Mouse (Mus musculus) brain, embryonic 14.5 days (tissue): Measurements from ENCODE around the gene Carns1. TPM values are rescaled to one million over a fixed set of nuclear protein-coding genes. Genes with fewer than 3 reads are reported as not detected.
A peak's percentile ranks its signal among the peaks of the same experiment; 100 is the strongest.

ENCODE experiments used
- DNase-seq: peaks from one replicate; pipeline ENCODE4 v3.0.0-alpha.2; 2011; ENCODE audit warnings: low read depth
- CTCF ChIP-seq: fragments of 200-500 bp; IDR thresholded peaks from 2 replicates; pipeline ENCODE4 v1.5.1; 2012; ENCODE audit warnings: inconsistent platforms, mild to moderate bottlenecking, moderate library complexity, borderline replicate concordance; ENCODE audit not compliant: insufficient read depth, insufficient read length; ENCODE audit errors: extremely low read depth
- POLR2A ChIP-seq: fragments of 200-500 bp; IDR thresholded peaks from 2 replicates; pipeline ENCODE4 v1.6.1; 2012; ENCODE audit warnings: mild to moderate bottlenecking, inconsistent platforms, borderline replicate concordance; ENCODE audit not compliant: poor library complexity, insufficient read depth, insufficient read length, severe bottlenecking; ENCODE audit errors: extremely low read depth
- polyA plus RNA-seq: library from polyadenylated mRNA; depleted of rRNA; stranded (reverse); fragments of >200 nt; gene quantifications from 2 replicates; pipeline ENCODE4 v1.2.3, GENCODE M21; 2012

Gene Carns1
- polyA plus RNA-seq, 1 experiment, result 4.3 TPM

- TF ChIP-seq POLR2A, result no peak
- no peak for TF ChIP-seq CTCF
- no peak for DNase-seq
Observed at GRCm38 (mm10) chr19:4151488-4151860, 23.8 kb downstream of the Carns1 start.

- DNase-seq, result no peak
- TF ChIP-seq POLR2A (no peak), CTCF (no peak)
Observed at GRCm38 (mm10) chr19:4150567-4151487, 24.5 kb downstream of the Carns1 start.

DNA sequence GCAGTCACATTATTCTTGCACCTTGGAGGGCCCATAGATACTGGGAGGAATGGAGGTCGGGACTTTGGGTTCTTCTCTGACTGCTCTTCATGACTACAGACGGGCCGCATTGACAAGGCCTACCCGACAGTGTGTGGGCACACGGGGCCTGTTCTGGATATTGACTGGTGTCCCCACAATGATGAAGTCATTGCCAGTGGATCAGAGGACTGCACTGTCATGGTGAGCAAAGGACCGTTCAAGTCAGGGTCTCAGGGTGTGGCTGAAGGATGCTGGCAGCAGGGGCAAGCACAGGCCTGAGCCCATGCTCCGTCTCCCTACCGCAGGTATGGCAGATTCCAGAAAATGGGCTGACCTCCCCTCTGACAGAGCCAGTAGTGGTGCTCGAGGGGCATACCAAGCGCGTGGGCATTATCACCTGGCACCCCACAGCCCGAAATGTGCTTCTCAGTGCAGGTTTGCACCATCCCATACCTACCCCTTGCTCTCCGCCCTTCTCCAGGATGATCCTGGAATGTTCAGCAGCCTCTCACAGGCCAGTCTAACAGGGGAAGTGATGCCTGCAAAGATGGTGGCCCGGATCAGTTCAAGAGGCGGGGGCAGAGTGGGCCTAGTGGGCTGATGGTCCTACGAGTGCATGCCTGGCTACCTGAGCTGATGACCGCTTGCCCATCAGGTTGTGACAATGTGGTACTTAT, 25.4 kb downstream of the Carns1 start:
- TF ChIP-seq POLR2A, result no peak
- no peak for TF ChIP-seq CTCF
- DNase-seq, result no peak

- no peak for DNase-seq
- TF ChIP-seq CTCF (no peak), POLR2A (no peak)
Observed at GRCm38 (mm10) chr19:4149283-4149682, 26.0 kb downstream of the Carns1 start.

DNA sequence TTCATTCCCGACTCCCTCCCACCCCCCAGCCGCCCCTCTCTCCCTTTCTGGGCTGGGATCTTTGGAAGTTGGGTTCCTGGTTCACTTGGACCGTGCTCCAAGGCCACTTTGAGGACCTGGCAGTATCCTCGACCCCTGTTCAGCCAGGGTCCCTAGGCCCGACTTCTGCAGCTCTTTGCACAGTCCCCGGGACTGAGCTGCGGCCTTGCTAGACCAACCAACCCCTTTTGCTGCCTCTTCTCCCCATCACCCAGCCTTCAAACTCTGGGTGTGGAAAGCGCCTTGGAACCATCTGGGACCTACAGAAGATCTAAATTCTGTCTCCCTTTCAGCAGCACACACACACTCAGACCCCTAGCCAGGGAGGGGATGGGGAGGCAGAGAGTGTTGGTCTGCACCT, 26.5 kb downstream of the Carns1 start:
- TF ChIP-seq CTCF (no peak), POLR2A (no peak)
- no peak for DNase-seq

GRCm38 (mm10) chr19:4148491-4148806, 26.8 kb downstream of the Carns1 start, which contains the start of gene Coro1b:
Coro1b (plus strand) TSS chr19:4148619.
- TF ChIP-seq POLR2A (peak; percentile 44; the same call in 1 of the 2 replicates), CTCF (no peak)
- peak; percentile 96 for DNase-seq

GRCm38 (mm10) chr19:4147782-4148490, 27.3 kb downstream of the Carns1 start:
- TF ChIP-seq CTCF, result no peak
- no peak for TF ChIP-seq POLR2A
- no peak for DNase-seq

DNA sequence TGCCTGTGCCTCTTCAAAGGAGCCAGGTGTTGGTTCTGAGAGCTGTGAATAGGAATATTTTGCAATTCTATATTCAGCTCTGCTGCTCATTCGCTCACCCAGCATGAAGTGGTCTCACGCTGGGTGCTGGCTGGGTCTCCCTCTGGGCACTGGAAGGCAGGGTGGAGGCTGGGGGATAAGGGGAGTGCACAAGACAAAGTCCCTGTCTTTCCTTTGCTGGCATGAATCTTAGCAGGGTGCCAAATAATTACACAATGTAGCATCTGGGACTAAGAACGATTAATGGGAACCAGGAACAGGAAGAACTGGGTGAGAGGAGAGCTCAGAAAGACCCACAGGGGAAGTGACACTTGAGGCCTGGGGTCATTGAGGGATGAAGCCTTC, 28.3 kb downstream of the Carns1 start:
- no peak for DNase-seq
- TF ChIP-seq CTCF (no peak), POLR2A (no peak)

DNA sequence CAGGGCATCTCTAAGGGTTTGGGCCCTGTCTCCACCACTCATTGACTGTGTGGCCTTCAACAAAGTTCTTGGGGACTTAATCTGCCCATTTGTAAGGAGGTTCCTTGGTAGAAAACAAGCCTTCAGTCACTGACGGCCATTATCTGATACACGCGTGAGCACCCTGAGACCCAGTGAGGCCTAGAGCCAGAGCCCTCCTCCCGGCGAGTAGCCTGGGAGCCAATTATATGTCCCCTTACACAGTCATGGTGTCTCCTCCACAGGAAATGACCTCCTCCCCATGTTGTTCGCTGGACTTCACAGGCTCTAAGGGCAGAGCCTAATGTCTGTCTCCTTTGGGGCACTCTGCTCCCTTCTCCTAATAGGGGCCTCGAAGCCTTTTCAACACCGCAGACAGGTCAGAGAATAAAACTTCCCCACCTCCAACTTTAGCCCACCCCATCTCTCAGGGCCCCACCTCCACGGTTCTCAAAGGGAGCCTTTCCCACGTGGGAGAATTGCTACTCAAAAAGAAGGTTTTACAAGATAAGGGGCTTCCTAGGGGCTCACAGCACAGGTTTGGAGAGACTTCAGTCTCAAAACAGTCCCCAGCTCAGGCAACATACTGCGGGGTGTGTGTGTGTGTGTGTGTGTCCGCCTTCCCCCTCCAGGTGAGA, 28.8 kb downstream of the Carns1 start:
- DNase-seq, result no peak
- TF ChIP-seq POLR2A (no peak), CTCF (no peak)

- DNase-seq, result no peak
- TF ChIP-seq CTCF, result no peak
Observed at GRCm38 (mm10) chr19:4145936-4146335, 29.3 kb downstream of the Carns1 start.
